Mouse (Mus musculus) liver, embryonic 14.5 days (tissue): ENCODE measurements at regions not wholly inside any gene's neighbourhood (a gene's known extent, or its start where the extent isn't known, plus 50 kb on each side); places are given as distances from the start of the nearest gene placed in this dataset.

ENCODE experiments used
- ATAC-seq: fragments of 200-750 bp; cut with Nextera tagmentation; 2 replicates; pipeline ENCODE4 v1.8.0; 2017; ENCODE audit warnings: moderate number of reproducible peaks, mild to moderate bottlenecking, moderate library complexity; ENCODE audit not compliant: insufficient read depth
- DNase-seq, 3 experiments: peaks; one replicate each; pipeline ENCODE4 v3.0.0-alpha.2; 2012 to 2013; ENCODE audit warnings: low read depth in 3 of 3, low spot score in 3 of 3
- H3K27ac ChIP-seq: fragments of 300-500 bp; sonication (generic); 2 replicates; pipeline ENCODE4 v1.5.1; 2014; ENCODE audit warnings: moderate library complexity, mild to moderate bottlenecking, control low read depth, inconsistent platforms
- H3K27me3 ChIP-seq: fragments of 300-500 bp; sonication (generic); 2 replicates; pipeline ENCODE4 v1.6.1; 2014; ENCODE audit warnings: mild to moderate bottlenecking, low read length, moderate library complexity; ENCODE audit not compliant: control insufficient read depth, insufficient read depth
- H3K36me3 ChIP-seq: fragments of 300-500 bp; sonication (generic); replicated peaks from 2 replicates; pipeline ENCODE4 v1.6.1; 2014; ENCODE audit warnings: low read depth; ENCODE audit not compliant: control insufficient read depth, insufficient read depth
- H3K4me1 ChIP-seq, 2 experiments: fragments of 200-500 bp in 1 of 2; fragments of 300-500 bp in 1 of 2; sonication (generic) in 1 of 2; replicated peaks; 2 replicates each; pipeline ENCODE4 v1.6.1; 2012 to 2014; ENCODE audit warnings: antibody characterized with exemption in 1 of 2, inconsistent platforms in 1 of 2, low read length in 1 of 2; ENCODE audit not compliant: control insufficient read depth in 2 of 2, insufficient read depth in 2 of 2
- H3K4me2 ChIP-seq: fragments of 300-500 bp; sonication (generic); 2 replicates; pipeline ENCODE4 v1.6.1; 2014; ENCODE audit warnings: low read depth, mild to moderate bottlenecking, control low read depth, moderate library complexity
- H3K4me3 ChIP-seq, 2 experiments: fragments of 200-500 bp in 1 of 2; fragments of 300-500 bp in 1 of 2; sonication (generic) in 1 of 2; 2 replicates each; pipeline ENCODE4 v1.5.1; 2012 to 2014; ENCODE audit warnings: low read depth in 2 of 2, low read length in 2 of 2, mild to moderate bottlenecking in 2 of 2, control low read depth in 1 of 2, inconsistent platforms in 1 of 2, moderate library complexity in 1 of 2; ENCODE audit not compliant: insufficient read depth in 1 of 2
- H3K9ac ChIP-seq: fragments of 300-500 bp; sonication (generic); replicated peaks from 2 replicates; pipeline ENCODE4 v1.6.1; 2014; ENCODE audit warnings: mild to moderate bottlenecking, control low read depth, moderate library complexity
- H3K9me3 ChIP-seq: fragments of 300-500 bp; sonication (generic); 2 replicates; pipeline ENCODE4 v1.6.1; 2016; ENCODE audit warnings: low read length, mixed read lengths; ENCODE audit not compliant: control insufficient read depth
- CTCF ChIP-seq: IDR thresholded peaks from 2 replicates; pipeline ENCODE4 v1.5.1; 2016; ENCODE audit warnings: antibody characterized with exemption, low read depth, control low read depth
- EP300 ChIP-seq: IDR thresholded peaks from 2 replicates; pipeline ENCODE4 v1.6.1; 2016; ENCODE audit warnings: antibody characterized with exemption, low read depth
- WGBS: fragments of 180-500 bp; shearing (Covaris S2); extraction: QIAGEN DNeasy Blood & Tissue Kit; methylation state at CpG from one replicate; pipeline ENCODE4 v1.1.7; 2014; ENCODE audit not compliant: insufficient replicate concordance; 5-methylcytosine and 5-hydroxymethylcytosine counted together

DNA sequence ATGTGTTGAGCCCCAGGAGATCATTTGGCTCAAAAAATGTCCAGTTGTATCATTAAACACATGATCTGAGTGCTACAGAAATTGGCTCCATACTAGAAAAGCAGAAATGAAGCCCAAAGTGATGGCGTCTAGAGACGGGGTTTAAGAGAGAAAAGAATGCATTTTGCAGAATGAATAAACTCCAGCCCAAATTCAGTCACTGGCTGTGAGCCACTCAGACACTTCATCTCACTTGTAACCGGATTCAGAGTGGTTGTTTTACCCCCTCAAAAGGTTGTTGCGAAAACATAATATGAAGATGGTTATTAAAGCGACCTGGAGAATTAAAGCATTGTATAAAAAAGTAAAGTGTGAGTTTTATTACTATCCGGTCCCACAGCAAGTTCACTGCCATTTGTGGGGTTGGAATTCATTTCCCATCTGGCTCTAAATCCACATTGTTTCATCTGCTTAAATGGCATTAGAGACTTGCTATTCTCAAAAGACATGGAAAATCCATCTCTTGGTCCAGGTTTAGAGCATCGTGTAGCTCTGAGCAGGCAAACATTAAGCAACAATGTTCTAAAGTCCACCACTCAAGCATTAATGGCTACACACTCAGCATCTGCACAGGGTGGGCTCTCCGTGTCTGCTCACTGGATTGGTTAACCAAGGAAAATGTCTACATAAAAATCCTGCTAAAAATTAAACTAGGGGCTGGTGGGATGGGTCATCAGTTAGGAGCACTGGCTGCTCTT is 390.9 kb downstream of the Cd83 start:
- no peaks in the 10 kb centered on the region for H3K4me1 ChIP-seq
- H3K4me2 ChIP-seq: no peak overlapping the region
- no peak overlapping the region for H3K4me3 ChIP-seq
- no peaks in the 10 kb centered on the region for H3K27me3 ChIP-seq
- H3K27ac ChIP-seq: no peak overlapping the region
- TF ChIP-seq EP300 (no peak), CTCF (no peak)
- ATAC-seq: no peak
- H3K9me3 ChIP-seq: no peaks in the 10 kb centered on the region
- 65% methylated on average over 8 of the region's 8 CpGs for WGBS
- no peak overlapping the region for H3K9ac ChIP-seq
- no peak for DNase-seq
- H3K36me3 ChIP-seq: no peaks in the 10 kb centered on the region

DNA sequence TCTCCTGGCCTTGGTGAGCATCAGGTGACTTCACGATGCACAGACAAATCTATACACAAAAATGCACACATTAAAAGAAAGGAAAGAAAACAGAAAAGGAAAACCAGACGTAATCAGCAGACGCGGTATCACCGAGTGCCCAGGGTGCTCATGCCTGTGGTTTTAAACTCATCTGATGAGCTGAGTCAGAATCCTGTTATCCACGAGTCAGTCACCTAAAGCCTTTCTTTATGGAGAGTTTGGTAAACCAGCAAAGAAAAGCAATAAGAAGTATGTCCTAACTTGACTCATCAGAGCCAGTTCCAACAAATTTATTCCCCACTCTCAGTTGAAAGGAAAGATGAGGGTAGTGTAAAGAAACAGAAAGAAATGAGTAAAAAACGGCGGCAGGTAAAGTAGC is 391.5 kb downstream of the Cd83 start:
- WGBS: 60% methylated on average over 8 of the region's 8 CpGs

DNA sequence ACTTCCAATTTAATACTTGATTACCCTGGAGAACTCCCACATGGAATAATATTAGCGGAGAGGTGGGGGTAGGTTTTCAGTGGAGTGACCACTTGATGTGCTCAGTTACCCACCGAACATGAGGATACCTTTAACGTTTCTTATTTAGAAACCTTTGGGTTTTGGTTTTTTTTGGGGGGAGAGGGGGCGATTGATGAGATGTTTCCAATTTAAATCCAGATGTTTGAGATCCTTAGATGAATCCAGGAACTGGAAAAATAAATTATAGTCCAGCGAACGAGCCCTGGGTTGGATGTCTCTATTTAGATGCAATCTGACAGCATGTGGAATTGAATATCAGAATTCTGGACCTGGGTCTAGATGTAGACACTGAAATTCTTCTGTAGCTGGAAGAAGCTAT is 393.4 kb downstream of the Cd83 start:
- H3K4me3 ChIP-seq: no peak overlapping the region
- WGBS: 64% methylated on average over 6 of the region's 6 CpGs
- no peaks in the 10 kb centered on the region for H3K4me1 ChIP-seq
- no peak overlapping the region for H3K4me2 ChIP-seq
- H3K9me3 ChIP-seq: no peaks in the 10 kb centered on the region
- H3K9ac ChIP-seq: no peak overlapping the region
- no peaks in the 10 kb centered on the region for H3K36me3 ChIP-seq
- H3K27me3 ChIP-seq: no peaks in the 10 kb centered on the region
- no peak for TF ChIP-seq CTCF
- TF ChIP-seq EP300: no peak
- ATAC-seq (no peak), DNase-seq (no peak)
- no peak overlapping the region for H3K27ac ChIP-seq

More for the DNA sequence above, 391.5 kb downstream of the Cd83 start:
- H3K9me3 ChIP-seq: no peaks in the 10 kb centered on the region
- ATAC-seq (no peak), DNase-seq (no peak)
- H3K9ac ChIP-seq: no peak overlapping the region
- no peaks in the 10 kb centered on the region for H3K27me3 ChIP-seq
- no peak overlapping the region for H3K4me2 ChIP-seq
- H3K27ac ChIP-seq: no peak overlapping the region
- no peak overlapping the region for H3K4me3 ChIP-seq
- no peaks in the 10 kb centered on the region for H3K36me3 ChIP-seq
- no peaks in the 10 kb centered on the region for H3K4me1 ChIP-seq
- TF ChIP-seq EP300: no peak
- TF ChIP-seq CTCF: no peak

DNA sequence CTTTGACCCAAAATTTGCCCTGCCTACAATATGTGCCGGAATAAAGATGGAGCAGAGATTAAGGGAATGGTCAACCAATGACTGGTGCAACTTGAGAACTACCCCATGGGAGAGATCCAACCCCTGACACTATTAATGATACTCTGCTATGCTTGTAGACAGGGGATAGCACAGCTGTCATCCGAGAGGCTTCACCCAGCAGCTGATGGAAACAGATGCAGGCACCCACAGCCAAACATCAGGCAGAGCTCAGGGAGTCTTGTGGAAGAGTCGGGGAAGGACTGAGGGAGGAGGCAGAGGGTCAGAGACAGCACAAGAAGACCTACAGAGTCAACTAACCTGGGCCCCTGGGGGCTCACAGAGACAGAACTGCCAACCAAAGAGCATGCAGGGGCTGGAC is 395.8 kb downstream of the Cd83 start:
- no peaks in the 10 kb centered on the region for H3K27me3 ChIP-seq
- WGBS: 57% methylated on average over 3 of the region's 3 CpGs
- H3K9ac ChIP-seq: no peak overlapping the region
- H3K4me2 ChIP-seq: no peak overlapping the region
- TF ChIP-seq EP300 (no peak), CTCF (no peak)
- no peaks in the 10 kb centered on the region for H3K9me3 ChIP-seq
- H3K27ac ChIP-seq: no peak overlapping the region
- H3K4me1 ChIP-seq: no peaks in the 10 kb centered on the region
- DNase-seq (no peak), ATAC-seq (no peak)
- H3K36me3 ChIP-seq: no peaks in the 10 kb centered on the region
- H3K4me3 ChIP-seq: no peak overlapping the region

DNA sequence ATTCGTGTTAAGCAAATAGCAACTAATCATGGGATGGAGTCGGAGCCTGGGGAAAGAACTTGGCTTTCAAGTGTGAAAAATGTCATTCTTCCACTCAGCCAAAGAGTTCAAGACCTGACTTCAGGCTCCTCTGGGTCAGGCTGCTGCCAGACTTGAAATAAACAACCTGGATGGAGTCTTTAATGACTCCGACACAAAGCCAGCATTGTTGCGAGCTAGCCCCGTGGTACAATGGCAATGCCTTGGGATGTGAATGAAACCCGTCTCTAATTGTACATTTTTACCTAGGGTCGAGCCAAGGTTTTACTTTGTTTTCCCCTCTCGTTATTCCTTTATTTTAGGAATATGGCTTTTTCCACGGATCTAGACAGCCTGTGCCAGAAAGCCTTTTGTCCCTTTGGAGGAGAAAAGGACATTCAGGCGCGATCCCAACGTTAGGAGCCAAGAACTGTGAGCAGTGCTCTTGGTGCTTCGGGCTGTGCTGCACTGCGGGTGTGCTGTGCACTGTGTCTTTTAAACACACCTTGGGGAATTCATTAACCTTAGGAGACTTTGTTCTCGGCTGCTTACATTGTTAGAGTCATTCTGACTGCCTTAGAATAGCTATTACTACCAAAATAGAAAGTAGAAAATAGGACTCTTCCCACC is 398.1 kb downstream of the Cd83 start:
- H3K4me3 ChIP-seq: no peak overlapping the region
- DNase-seq (no peak), ATAC-seq (no peak)
- H3K27me3 ChIP-seq: no peaks in the 10 kb centered on the region
- WGBS: 65% methylated on average over 15 of the region's 15 CpGs
- TF ChIP-seq CTCF (no peak), EP300 (no peak)
- no peak overlapping the region for H3K4me2 ChIP-seq
- no peaks in the 10 kb centered on the region for H3K4me1 ChIP-seq
- no peaks in the 10 kb centered on the region for H3K36me3 ChIP-seq
- no peak overlapping the region for H3K27ac ChIP-seq
- no peaks in the 10 kb centered on the region for H3K9me3 ChIP-seq
- H3K9ac ChIP-seq: no peak overlapping the region
